Mouse (Mus musculus): Measurements from ENCODE around the gene Tbxas1.

The Tbxas1 gene

GRCm38 (mm10) chr6:38875258-38876070, at the start of gene Tbxas1:
Gene Tbxas1, plus strand, starts transcription at chr6:38875404.
- Histone ChIP-seq H3K36me3 (ENCODE audit: insufficient read depth, low read length) (no peaks in the 10 kb centered on the region), H3K9me3 (ENCODE audit: low read length) (no peaks in the 10 kb centered on the region), H3K4me1 (replicated peaks; ENCODE audit: low read depth, low read length) (peaks cover 25% of the 10 kb centered on the region), H3K27me3 (ENCODE audit: insufficient read depth, low read length) (peaks cover 52% of the 10 kb centered on the region), H3K4me3 (replicated peaks; ENCODE audit: low read length) (peak within 1 kb of the TSS; percentile 94)
- no peak for TF ChIP-seq CTCF (conservative IDR thresholded peaks at IDR 0.05; ENCODE audit: low read length)
- TF ChIP-seq POU5F1 (IDR thresholded peaks at IDR 0.05; ENCODE audit: borderline replicate concordance, low read length): no peak

GRCm38 (mm10) chr6:38825886-38826285, 49.3 kb upstream of the Tbxas1 start:
- TF ChIP-seq CTCF (conservative IDR thresholded peaks at IDR 0.05; ENCODE audit: low read length) (no peak), POU5F1 (IDR thresholded peaks at IDR 0.05; ENCODE audit: borderline replicate concordance, low read length) (no peak), NANOG (IDR thresholded peaks at IDR 0.05; ENCODE audit: borderline replicate concordance, low read length) (no peak)
- H3K27me3 ChIP-seq (ENCODE audit: insufficient read depth, low read length): no peaks in the 10 kb centered on the region
- H3K4me1 ChIP-seq (replicated peaks; ENCODE audit: low read depth, low read length): peaks cover 6% of the 10 kb centered on the region; the same call in 1 of the 2 replicates

GRCm38 (mm10) chr6:38826857-38827256, 48.3 kb upstream of the Tbxas1 start:
- no peaks in the 10 kb centered on the region for H3K9me3 ChIP-seq (ENCODE audit: low read length)
- H3K4me1 ChIP-seq (replicated peaks; ENCODE audit: low read depth, low read length): peaks cover 6% of the 10 kb centered on the region; the same call in 1 of the 2 replicates
- no peaks in the 10 kb centered on the region for H3K36me3 ChIP-seq (ENCODE audit: insufficient read depth, low read length)
- no peak overlapping the region for H3K4me3 ChIP-seq (replicated peaks; ENCODE audit: low read length)
- no peaks in the 10 kb centered on the region for H3K27me3 ChIP-seq (ENCODE audit: insufficient read depth, low read length)
- TF ChIP-seq CTCF (conservative IDR thresholded peaks at IDR 0.05; ENCODE audit: low read length): no peak
- TF ChIP-seq NANOG (IDR thresholded peaks at IDR 0.05; ENCODE audit: borderline replicate concordance, low read length): no peak
- no peak for TF ChIP-seq POU5F1 (IDR thresholded peaks at IDR 0.05; ENCODE audit: borderline replicate concordance, low read length)

More at GRCm38 (mm10) chr6:38825886-38826285, 49.3 kb upstream of the Tbxas1 start:
- Histone ChIP-seq H3K9me3 (ENCODE audit: low read length) (no peaks in the 10 kb centered on the region), H3K4me3 (replicated peaks; ENCODE audit: low read length) (no peak overlapping the region), H3K36me3 (ENCODE audit: insufficient read depth, low read length) (no peaks in the 10 kb centered on the region)

- Histone ChIP-seq H3K27me3 (ENCODE audit: insufficient read depth, low read length) (no peaks in the 10 kb centered on the region), H3K9me3 (ENCODE audit: low read length) (no peaks in the 10 kb centered on the region), H3K36me3 (ENCODE audit: insufficient read depth, low read length) (no peaks in the 10 kb centered on the region), H3K4me3 (replicated peaks; ENCODE audit: low read length) (no peak overlapping the region), H3K4me1 (replicated peaks; ENCODE audit: low read depth, low read length) (peaks cover 6% of the 10 kb centered on the region; the same call in 1 of the 2 replicates)
- no peak for TF ChIP-seq NANOG (IDR thresholded peaks at IDR 0.05; ENCODE audit: borderline replicate concordance, low read length)
- no peak for TF ChIP-seq POU5F1 (IDR thresholded peaks at IDR 0.05; ENCODE audit: borderline replicate concordance, low read length)
- TF ChIP-seq CTCF (conservative IDR thresholded peaks at IDR 0.05; ENCODE audit: low read length): 0 out of 2 replicates have a peak, but pooled peaks have one; percentile 7
Measured at GRCm38 (mm10) chr6:38827435-38827834, 47.8 kb upstream of the Tbxas1 start.

GRCm38 (mm10) chr6:38828211-38828610, 47.0 kb upstream of the Tbxas1 start:
- Histone ChIP-seq H3K9me3 (ENCODE audit: low read length) (no peaks in the 10 kb centered on the region), H3K27me3 (ENCODE audit: insufficient read depth, low read length) (no peaks in the 10 kb centered on the region), H3K36me3 (ENCODE audit: insufficient read depth, low read length) (no peaks in the 10 kb centered on the region), H3K4me1 (replicated peaks; ENCODE audit: low read depth, low read length) (peaks cover 6% of the 10 kb centered on the region; the same call in 1 of the 2 replicates), H3K4me3 (replicated peaks; ENCODE audit: low read length) (no peak overlapping the region)
- TF ChIP-seq POU5F1 (IDR thresholded peaks at IDR 0.05; ENCODE audit: borderline replicate concordance, low read length) (no peak), CTCF (conservative IDR thresholded peaks at IDR 0.05; ENCODE audit: low read length) (no peak), NANOG (IDR thresholded peaks at IDR 0.05; ENCODE audit: borderline replicate concordance, low read length) (no peak)

GRCm38 (mm10) chr6:38829452-38829851, 45.8 kb upstream of the Tbxas1 start:
- no peak for TF ChIP-seq NANOG (IDR thresholded peaks at IDR 0.05; ENCODE audit: borderline replicate concordance, low read length)
- no peak for TF ChIP-seq POU5F1 (IDR thresholded peaks at IDR 0.05; ENCODE audit: borderline replicate concordance, low read length)
- TF ChIP-seq CTCF (conservative IDR thresholded peaks at IDR 0.05; ENCODE audit: low read length): no peak
- Histone ChIP-seq H3K27me3 (ENCODE audit: insufficient read depth, low read length) (no peaks in the 10 kb centered on the region), H3K36me3 (ENCODE audit: insufficient read depth, low read length) (no peaks in the 10 kb centered on the region), H3K4me3 (replicated peaks; ENCODE audit: low read length) (no peak overlapping the region), H3K9me3 (ENCODE audit: low read length) (no peaks in the 10 kb centered on the region), H3K4me1 (replicated peaks; ENCODE audit: low read depth, low read length) (peaks cover 6% of the 10 kb centered on the region; the same call in 1 of the 2 replicates)

GRCm38 (mm10) chr6:38833721-38834120, 41.5 kb upstream of the Tbxas1 start:
- H3K9me3 ChIP-seq (ENCODE audit: low read length): no peaks in the 10 kb centered on the region
- no peaks in the 10 kb centered on the region for H3K36me3 ChIP-seq (ENCODE audit: insufficient read depth, low read length)
- no peaks in the 10 kb centered on the region for H3K4me1 ChIP-seq (replicated peaks; ENCODE audit: low read depth, low read length)
- no peaks in the 10 kb centered on the region for H3K27me3 ChIP-seq (ENCODE audit: insufficient read depth, low read length)
- H3K4me3 ChIP-seq (replicated peaks; ENCODE audit: low read length): no peak overlapping the region
- no peak for TF ChIP-seq CTCF (conservative IDR thresholded peaks at IDR 0.05; ENCODE audit: low read length)
- no peak for TF ChIP-seq NANOG (IDR thresholded peaks at IDR 0.05; ENCODE audit: borderline replicate concordance, low read length)
- TF ChIP-seq POU5F1 (IDR thresholded peaks at IDR 0.05; ENCODE audit: borderline replicate concordance, low read length): no peak

- Histone ChIP-seq H3K9me3 (ENCODE audit: low read length) (no peaks in the 10 kb centered on the region), H3K36me3 (ENCODE audit: insufficient read depth, low read length) (no peaks in the 10 kb centered on the region), H3K4me1 (replicated peaks; ENCODE audit: low read depth, low read length) (no peaks in the 10 kb centered on the region), H3K27me3 (ENCODE audit: insufficient read depth, low read length) (no peaks in the 10 kb centered on the region), H3K4me3 (replicated peaks; ENCODE audit: low read length) (no peak overlapping the region)
- TF ChIP-seq POU5F1 (IDR thresholded peaks at IDR 0.05; ENCODE audit: borderline replicate concordance, low read length) (no peak), CTCF (conservative IDR thresholded peaks at IDR 0.05; ENCODE audit: low read length) (no peak), NANOG (IDR thresholded peaks at IDR 0.05; ENCODE audit: borderline replicate concordance, low read length) (no peak)
Measured at GRCm38 (mm10) chr6:38834727-38835126, 40.5 kb upstream of the Tbxas1 start.
